Mouse (Mus musculus) MEL (cell line): Measurements from ENCODE around the gene Cdh23. TPM values are rescaled to one million over a fixed set of nuclear protein-coding genes. Genes with fewer than 3 reads are reported as not detected.

Source experiments
- DNase-seq: peaks from one replicate; pipeline ENCODE4 v3.0.0; 2011; ENCODE audit warnings: low read depth, low spot score
- H3K27ac ChIP-seq: 2 replicates; pipeline ENCODE4 v1.5.1; 2012; ENCODE audit warnings: low read depth, mild to moderate bottlenecking, control low read depth, low read length, moderate library complexity; ENCODE audit not compliant: control insufficient read depth
- H3K27me3 ChIP-seq, 2 experiments: fragments of 150-350 bp in 1 of 2; sonication (generic) in 1 of 2; 2 replicates each; pipeline ENCODE4 v1.6.1; 2012; ENCODE audit warnings: low read length in 2 of 2, mild to moderate bottlenecking in 2 of 2, improper control_type of control experiment in 1 of 2, moderate library complexity in 1 of 2; ENCODE audit not compliant: insufficient read depth in 2 of 2, control insufficient read depth in 1 of 2
- H3K36me3 ChIP-seq, 2 experiments: 2 replicates each; pipeline ENCODE4 v1.6.1; 2012 to 2014; ENCODE audit warnings: low read length in 2 of 2, improper control_type of control experiment in 1 of 2, inconsistent platforms in 1 of 2, mild to moderate bottlenecking in 1 of 2; ENCODE audit not compliant: insufficient read depth in 2 of 2, control insufficient read depth in 1 of 2
- H3K4me1 ChIP-seq, 2 experiments: fragments of 150-350 bp in 1 of 2; sonication (generic) in 1 of 2; 2 replicates each; pipeline ENCODE4 v1.6.1; 2012; ENCODE audit warnings: low read length in 2 of 2, improper control_type of control experiment in 1 of 2, mild to moderate bottlenecking in 1 of 2; ENCODE audit not compliant: insufficient read depth in 2 of 2, control insufficient read depth in 1 of 2
- H3K4me3 ChIP-seq, 2 experiments: fragments of 150-350 bp in 1 of 2; sonication (generic) in 1 of 2; 2 replicates each; pipeline ENCODE4 v1.5.1; 2012; ENCODE audit warnings: low read depth in 2 of 2, low read length in 2 of 2, mild to moderate bottlenecking in 2 of 2, moderate library complexity in 2 of 2, control low read depth in 1 of 2, improper control_type of control experiment in 1 of 2; ENCODE audit not compliant: control insufficient read depth in 1 of 2, insufficient read depth in 1 of 2
- H3K79me2 ChIP-seq: 2 replicates; pipeline ENCODE4 v1.6.1; 2012; ENCODE audit warnings: mild to moderate bottlenecking, low read length, moderate library complexity; ENCODE audit not compliant: control insufficient read depth, poor library complexity, insufficient read depth
- H3K9ac ChIP-seq: 2 replicates; pipeline ENCODE4 v1.6.1; 2012; ENCODE audit warnings: low read depth, mild to moderate bottlenecking, control low read depth, low read length, moderate library complexity; ENCODE audit not compliant: control insufficient read depth, poor library complexity, severe bottlenecking
- H3K9me3 ChIP-seq: fragments of 150-350 bp; sonication (generic); replicated peaks from 2 replicates; pipeline ENCODE4 v1.6.1; 2012; ENCODE audit warnings: mild to moderate bottlenecking, low read length, improper control_type of control experiment, moderate library complexity; ENCODE audit not compliant: insufficient read depth
- CHD1 ChIP-seq: IDR thresholded peaks from 2 replicates; pipeline ENCODE4 v1.6.1; 2012; ENCODE audit warnings: low read depth, mild to moderate bottlenecking, inconsistent platforms, low read length, improper control_type of control experiment
- CTCF ChIP-seq, 3 experiments: IDR thresholded peaks in 2 of 3; conservative IDR thresholded peaks in 1 of 3; 2 replicates each; pipeline ENCODE4 v1.5.1; 2011 to 2012; ENCODE audit warnings: low read length in 3 of 3, low read depth in 2 of 3, mild to moderate bottlenecking in 2 of 3, improper control_type of control experiment in 1 of 3, inconsistent platforms in 1 of 3, mixed read lengths in 1 of 3, moderate library complexity in 1 of 3; ENCODE audit not compliant: control insufficient read depth in 1 of 3, insufficient read depth in 1 of 3, poor library complexity in 1 of 3, severe bottlenecking in 1 of 3
- E2F4 ChIP-seq: IDR thresholded peaks from 2 replicates; pipeline ENCODE4 v1.6.1; 2011; ENCODE audit warnings: low read depth, low read length, improper control_type of control experiment, borderline replicate concordance
- GABPA ChIP-seq: IDR thresholded peaks from 2 replicates; pipeline ENCODE4 v1.6.1; 2012; ENCODE audit warnings: low read depth, mild to moderate bottlenecking, inconsistent platforms, low read length, improper control_type of control experiment, moderate library complexity
- GATA1 ChIP-seq: IDR thresholded peaks from 2 replicates; pipeline ENCODE4 v1.6.1; 2011; ENCODE audit warnings: low read depth, low read length, improper control_type of control experiment
- JUND ChIP-seq: IDR thresholded peaks from 2 replicates; pipeline ENCODE4 v1.6.1; 2011; ENCODE audit warnings: low read depth, mild to moderate bottlenecking, improper control_type of control experiment, low read length
- KAT2A ChIP-seq: conservative IDR thresholded peaks from 2 replicates; pipeline ENCODE4 v1.6.1; 2012; ENCODE audit warnings: low read depth, low read length, improper control_type of control experiment, inconsistent platforms
- MAZ ChIP-seq: IDR thresholded peaks from 2 replicates; pipeline ENCODE4 v1.6.1; 2012; ENCODE audit warnings: low read depth, mild to moderate bottlenecking, inconsistent platforms, low read length, improper control_type of control experiment
- MEF2A ChIP-seq: IDR thresholded peaks from 2 replicates; pipeline ENCODE4 v1.6.1; 2014; ENCODE audit warnings: low read depth, mild to moderate bottlenecking, inconsistent platforms, low read length, improper control_type of control experiment; ENCODE audit not compliant: poor library complexity, insufficient replicate concordance, severe bottlenecking; ENCODE audit errors: extremely low read depth
- NRF1 ChIP-seq: IDR thresholded peaks from 2 replicates; pipeline ENCODE4 v1.6.1; 2014; ENCODE audit warnings: low read depth, mild to moderate bottlenecking, inconsistent platforms, low read length, improper control_type of control experiment, moderate library complexity; ENCODE audit not compliant: poor library complexity, insufficient read depth, severe bottlenecking
- POLR2A ChIP-seq, 2 experiments: IDR thresholded peaks; 2 replicates each; pipeline ENCODE4 v1.6.1; 2011 to 2012; ENCODE audit warnings: low read length in 2 of 2, mild to moderate bottlenecking in 2 of 2, control low read depth in 1 of 2, improper control_type of control experiment in 1 of 2, low read depth in 1 of 2, moderate library complexity in 1 of 2; ENCODE audit not compliant: control insufficient read depth in 1 of 2, insufficient read depth in 1 of 2, poor library complexity in 1 of 2
- POLR2AphosphoS2 ChIP-seq: IDR thresholded peaks from 2 replicates; pipeline ENCODE4 v1.6.1; 2011; ENCODE audit warnings: low read length, improper control_type of control experiment
- RAD21 ChIP-seq: IDR thresholded peaks from 2 replicates; pipeline ENCODE4 v1.6.1; 2011; ENCODE audit warnings: mild to moderate bottlenecking, low read depth, low read length, improper control_type of control experiment
- SIN3A ChIP-seq: IDR thresholded peaks from 2 replicates; pipeline ENCODE4 v1.6.1; 2012; ENCODE audit warnings: low read length, improper control_type of control experiment, inconsistent platforms
- SMC3 ChIP-seq: IDR thresholded peaks from 2 replicates; pipeline ENCODE4 v1.6.1; 2011; ENCODE audit warnings: low read depth, low read length, improper control_type of control experiment
- TBP ChIP-seq: IDR thresholded peaks from 2 replicates; pipeline ENCODE4 v1.8.0; 2011; ENCODE audit warnings: low read depth, low read length, improper control_type of control experiment
- UBTF ChIP-seq: IDR thresholded peaks from 2 replicates; pipeline ENCODE4 v1.6.1; 2012; ENCODE audit warnings: low read depth, mild to moderate bottlenecking, inconsistent platforms, low read length, improper control_type of control experiment, moderate library complexity, borderline replicate concordance; ENCODE audit not compliant: insufficient read depth
- USF1 ChIP-seq: IDR thresholded peaks from 2 replicates; pipeline ENCODE4 v1.6.1; 2014; ENCODE audit warnings: low read depth, mild to moderate bottlenecking, inconsistent platforms, low read length, improper control_type of control experiment, moderate library complexity
- ZC3H11A ChIP-seq: IDR thresholded peaks from 2 replicates; pipeline ENCODE4 v1.6.1; 2012; ENCODE audit warnings: low read depth, mild to moderate bottlenecking, inconsistent platforms, low read length, improper control_type of control experiment
- ZKSCAN1 ChIP-seq: IDR thresholded peaks from 2 replicates; pipeline ENCODE4 v1.6.1; 2012; ENCODE audit warnings: low read depth, mild to moderate bottlenecking, inconsistent platforms, low read length, improper control_type of control experiment, moderate library complexity
- ZNF384 ChIP-seq: IDR thresholded peaks from 2 replicates; pipeline ENCODE4 v1.6.1; 2012; ENCODE audit warnings: low read depth, mild to moderate bottlenecking, inconsistent platforms, low read length, improper control_type of control experiment
- polyA plus RNA-seq, 2 experiments: library from polyadenylated mRNA; stranded (reverse) in 1 of 2; unstranded in 1 of 2; fragments of >175 nt in 1 of 2; fragments of >200 nt in 1 of 2; gene quantifications; 2 replicates each; pipeline versions ENCODE4 v1.2.1 to v1.2.4; 2012; ENCODE audit warnings: low replicate concordance in 2 of 2, low read depth in 1 of 2; ENCODE audit not compliant: insufficient read length in 2 of 2, insufficient read depth in 1 of 2, missing spikeins in 1 of 2
- total RNA-seq: library from RNA; depleted of rRNA; stranded (reverse); fragments of 300-350 nt; gene quantifications from 2 replicates; pipeline ENCODE4 v1.2.3, GENCODE M21; 2012

Gene Cdh23
- total and polyA plus RNA-seq, 3 experiments, result 0.04 TPM; not detected in 2

GRCm38 (mm10) chr10:60696975-60697374 is 685 bp upstream of the Cdh23 start:
- no peaks in the 10 kb centered on the region for H3K79me2 ChIP-seq
- no peak overlapping the region for H3K27ac ChIP-seq
- H3K4me1 ChIP-seq, result no peaks in the 10 kb centered on the region
- no peak overlapping the region for H3K9ac ChIP-seq
- H3K27me3 ChIP-seq, result no peaks in the 10 kb centered on the region
- H3K4me3 ChIP-seq, result no peak overlapping the region
- H3K9me3 ChIP-seq, result no peaks in the 10 kb centered on the region
- peak; percentile 36 for DNase-seq
- H3K36me3 ChIP-seq, result no peaks in the 10 kb centered on the region
- no peak for TF ChIP-seq USF1
- TF ChIP-seq ZC3H11A, result peak; percentile 51
- no peak for TF ChIP-seq MEF2A
- TF ChIP-seq SMC3, result peak; percentile 67
- no peak for TF ChIP-seq ZNF384
- no peak for TF ChIP-seq NRF1
- TF ChIP-seq CTCF (IDR thresholded peaks at IDR 0.05 in 2 of 3, conservative IDR thresholded peaks at IDR 0.05 in 1 of 3; ENCODE audit: control insufficient read depth in 1 of 3, insufficient read depth in 1 of 3, low read depth in 2 of 3, low read length in 3 of 3, poor library complexity in 1 of 3, severe bottlenecking in 1 of 3), result peak; percentile 79 to 87 (median 81)
- TF ChIP-seq TBP, result no peak
- TF ChIP-seq KAT2A, result no peak
- no peak for TF ChIP-seq GABPA
- peak; percentile 74 for TF ChIP-seq RAD21
- no peak for TF ChIP-seq JUND

- Histone ChIP-seq H3K79me2 (no peaks in the 10 kb centered on the region), H3K9ac (no peak overlapping the region), H3K9me3 (no peaks in the 10 kb centered on the region)
- no peak for TF ChIP-seq SIN3A
- no peak for TF ChIP-seq POLR2A (IDR thresholded peaks at IDR 0.05; ENCODE audit: control insufficient read depth in 1 of 2, insufficient read depth in 1 of 2, low read depth in 1 of 2, low read length in 2 of 2, poor library complexity in 1 of 2)
- TF ChIP-seq GATA1, result no peak
- no peak for TF ChIP-seq E2F4
- no peak for TF ChIP-seq MAZ
- TF ChIP-seq SMC3, result no peak
- TF ChIP-seq UBTF, result no peak
- no peak for TF ChIP-seq NRF1
- TF ChIP-seq ZKSCAN1, result no peak
- TF ChIP-seq POLR2AphosphoS2, result no peak
- TF ChIP-seq CHD1, result no peak
- TF ChIP-seq MEF2A, result no peak
- TF ChIP-seq, all 39 proteins: peak for 0
- no peak overlapping the region for H3K27ac ChIP-seq
- no peak overlapping the region for H3K4me3 ChIP-seq
- no peaks in the 10 kb centered on the region for H3K27me3 ChIP-seq
- no peak for DNase-seq
- H3K4me1 ChIP-seq, result no peaks in the 10 kb centered on the region
- no peaks in the 10 kb centered on the region for H3K36me3 ChIP-seq
Observed at GRCm38 (mm10) chr10:60691671-60692390, 4.5 kb downstream of the Cdh23 start.
